Mouse (Mus musculus) CH12.LX (cell line): ENCODE measurements around the gene Tmem243. TPM values are rescaled to one million over a fixed set of nuclear protein-coding genes. Genes with fewer than 3 reads are reported as not detected.

Experiments used
- DNase-seq: peaks from one replicate; pipeline ENCODE4 v3.0.0-alpha.2; 2013; ENCODE audit errors: extremely low read depth
- H3K27ac ChIP-seq: 2 replicates; pipeline ENCODE4 v1.5.1; 2012; ENCODE audit warnings: low read depth, mild to moderate bottlenecking, control low read depth, moderate library complexity; ENCODE audit not compliant: insufficient read depth
- H3K27me3 ChIP-seq: replicated peaks from 2 replicates; pipeline ENCODE3; 2012; ENCODE audit warnings: inconsistent platforms
- H3K36me3 ChIP-seq, 2 experiments: replicated peaks in 1 of 2; 2 replicates each; pipeline versions ENCODE3 to v1.6.1; 2012; ENCODE audit warnings: inconsistent platforms in 1 of 2, low read length in 1 of 2, mild to moderate bottlenecking in 1 of 2, mixed read lengths in 1 of 2, moderate library complexity in 1 of 2; ENCODE audit not compliant: control insufficient read depth in 1 of 2, insufficient read depth in 1 of 2
- H3K4me1 ChIP-seq, 2 experiments: 2 replicates each; pipeline ENCODE4 v1.6.1; 2012; ENCODE audit warnings: inconsistent platforms in 1 of 2, moderate library complexity in 1 of 2; ENCODE audit not compliant: insufficient read depth in 2 of 2, control insufficient read depth in 1 of 2
- H3K4me2 ChIP-seq: 2 replicates; pipeline ENCODE4 v1.6.1; 2012; ENCODE audit warnings: low read depth, mild to moderate bottlenecking, control low read depth; ENCODE audit not compliant: poor library complexity, insufficient read depth, severe bottlenecking
- H3K4me3 ChIP-seq, 3 experiments: fragments of 150-350 bp in 1 of 3; sonication (generic) in 1 of 3; replicated peaks in 1 of 3; 2 replicates each; pipeline versions ENCODE3 to v1.5.1; 2011 to 2012; ENCODE audit warnings: low read depth in 2 of 3, low read length in 2 of 3, mild to moderate bottlenecking in 2 of 3, moderate library complexity in 2 of 3, control low read depth in 1 of 3, improper control_type of control experiment in 1 of 3, inconsistent platforms in 1 of 3, mixed read lengths in 1 of 3; ENCODE audit not compliant: poor library complexity in 1 of 3
- H3K79me2 ChIP-seq: replicated peaks from 2 replicates; pipeline ENCODE4 v1.6.1; 2012; ENCODE audit warnings: mild to moderate bottlenecking, moderate library complexity; ENCODE audit not compliant: control insufficient read depth, poor library complexity, insufficient read depth, severe bottlenecking; ENCODE audit errors: extremely low read depth
- H3K9ac ChIP-seq: 2 replicates; pipeline ENCODE4 v1.6.1; 2012; ENCODE audit warnings: low read depth, mild to moderate bottlenecking, control low read depth, moderate library complexity; ENCODE audit not compliant: insufficient read depth
- H3K9me3 ChIP-seq: replicated peaks from 2 replicates; pipeline ENCODE3; 2012; ENCODE audit warnings: low read length, inconsistent platforms, mixed read lengths
- CHD2 ChIP-seq: IDR thresholded peaks from 2 replicates; pipeline ENCODE4 v1.6.1; 2011; ENCODE audit warnings: low read length, improper control_type of control experiment
- E2F4 ChIP-seq: IDR thresholded peaks from 2 replicates; pipeline ENCODE4 v1.6.1; 2011; ENCODE audit warnings: low read depth, low read length, improper control_type of control experiment; ENCODE audit not compliant: insufficient replicate concordance
- ELF1 ChIP-seq: IDR thresholded peaks from 2 replicates; pipeline ENCODE4 v1.6.1; 2014; ENCODE audit warnings: low read depth, mild to moderate bottlenecking, inconsistent platforms, low read length, improper control_type of control experiment
- EP300 ChIP-seq: IDR thresholded peaks from 2 replicates; pipeline ENCODE4 v1.6.1; 2011; ENCODE audit warnings: low read length, improper control_type of control experiment
- ETS1 ChIP-seq: conservative IDR thresholded peaks from 2 replicates; pipeline ENCODE4 v1.6.1; 2012; ENCODE audit warnings: low read depth, mild to moderate bottlenecking, inconsistent platforms, low read length, improper control_type of control experiment, moderate library complexity
- HCFC1 ChIP-seq: IDR thresholded peaks from 2 replicates; pipeline ENCODE4 v1.6.1; 2012; ENCODE audit warnings: low read depth, mild to moderate bottlenecking, inconsistent platforms, low read length, improper control_type of control experiment
- MAFK ChIP-seq: IDR thresholded peaks from 2 replicates; pipeline ENCODE4 v1.6.1; 2011; ENCODE audit warnings: low read length, improper control_type of control experiment; ENCODE audit not compliant: insufficient replicate concordance
- MAX ChIP-seq: IDR thresholded peaks from 2 replicates; pipeline ENCODE4 v1.6.1; 2011; ENCODE audit warnings: low read length, improper control_type of control experiment
- MYC ChIP-seq: IDR thresholded peaks from 2 replicates; pipeline ENCODE4 v1.6.1; 2011; ENCODE audit warnings: low read depth, mild to moderate bottlenecking, improper control_type of control experiment, low read length
- PAX5 ChIP-seq: IDR thresholded peaks from 2 replicates; pipeline ENCODE4 v1.6.1; 2012; ENCODE audit warnings: low read length, inconsistent platforms, mixed read lengths
- POLR2AphosphoS2 ChIP-seq: IDR thresholded peaks from 2 replicates; pipeline ENCODE4 v1.6.1; 2011; ENCODE audit warnings: low read depth, low read length, improper control_type of control experiment
- RAD21 ChIP-seq: IDR thresholded peaks from 2 replicates; pipeline ENCODE4 v1.6.1; 2011; ENCODE audit warnings: low read depth, mild to moderate bottlenecking, low read length, improper control_type of control experiment, moderate library complexity
- SIN3A ChIP-seq: IDR thresholded peaks from 2 replicates; pipeline ENCODE4 v1.6.1; 2012; ENCODE audit warnings: low read length, improper control_type of control experiment, inconsistent platforms
- TBP ChIP-seq: conservative IDR thresholded peaks from 2 replicates; pipeline ENCODE4 v1.6.1; 2011; ENCODE audit warnings: low read depth, low read length, improper control_type of control experiment
- USF1 ChIP-seq: IDR thresholded peaks from 2 replicates; pipeline ENCODE4 v1.6.1; 2014; ENCODE audit warnings: low read depth, mild to moderate bottlenecking, inconsistent platforms, low read length, improper control_type of control experiment
- ZC3H11A ChIP-seq: IDR thresholded peaks from 2 replicates; pipeline ENCODE4 v1.6.1; 2012; ENCODE audit warnings: low read depth, mild to moderate bottlenecking, inconsistent platforms, low read length, improper control_type of control experiment
- ZKSCAN1 ChIP-seq: IDR thresholded peaks from 2 replicates; pipeline ENCODE4 v1.6.1; 2012; ENCODE audit warnings: low read depth, inconsistent platforms, low read length, improper control_type of control experiment, borderline replicate concordance
- ZMIZ1 ChIP-seq: IDR thresholded peaks from 2 replicates; pipeline ENCODE4 v1.6.1; 2012; ENCODE audit warnings: low read depth, mild to moderate bottlenecking, inconsistent platforms, low read length, improper control_type of control experiment
- ZNF384 ChIP-seq: IDR thresholded peaks from 2 replicates; pipeline ENCODE4 v1.6.1; 2012; ENCODE audit warnings: low read depth, low read length, improper control_type of control experiment, inconsistent platforms
- dilution Hi-C: fragments of 300-500 bp; cut with MboI; formaldehyde crosslinking; loops from 2 replicates; pipeline ENCODE4 v1.14.3; 2020; ENCODE audit warnings: low sequenced_read_pairs; ENCODE audit not compliant: extremely low pct_unique_long_range_greater_than_20kb, extremely low pct_ligation_motif_present
- in situ Hi-C: fragments of 300-500 bp; cut with MboI; formaldehyde crosslinking; loops from 3 replicates; pipeline ENCODE4 v1.14.3; 2019; ENCODE audit warnings: low sequenced_read_pairs, low pct_ligation_motif_present, low pct_unique_long_range_greater_than_20kb, mixed read lengths
- polyA plus RNA-seq: library from polyadenylated mRNA; unstranded; fragments of >175 nt; gene quantifications from 2 replicates; pipeline ENCODE4 v1.2.1, GENCODE M21; 2012; ENCODE audit warnings: low read depth; ENCODE audit not compliant: insufficient read length
- total RNA-seq, 2 experiments: library from RNA; depleted of rRNA; stranded (reverse); fragments of 300-350 nt in 1 of 2; fragments of >200 nt in 1 of 2; gene quantifications; 2 replicates each; pipeline ENCODE4 v1.2.3; 2012 to 2014

Tmem243 gene
- total and polyA plus RNA-seq, 3 experiments = 74.7 to 107 (median 87.0) TPM

GRCm38 (mm10) chr5:9100849-9101801, 657 bp downstream of the Tmem243 start (continued):
- TF ChIP-seq RAD21 (no peak), EP300 (no peak; the same call in 1 of the 2 replicates), ZKSCAN1 (no peak)

DNA sequence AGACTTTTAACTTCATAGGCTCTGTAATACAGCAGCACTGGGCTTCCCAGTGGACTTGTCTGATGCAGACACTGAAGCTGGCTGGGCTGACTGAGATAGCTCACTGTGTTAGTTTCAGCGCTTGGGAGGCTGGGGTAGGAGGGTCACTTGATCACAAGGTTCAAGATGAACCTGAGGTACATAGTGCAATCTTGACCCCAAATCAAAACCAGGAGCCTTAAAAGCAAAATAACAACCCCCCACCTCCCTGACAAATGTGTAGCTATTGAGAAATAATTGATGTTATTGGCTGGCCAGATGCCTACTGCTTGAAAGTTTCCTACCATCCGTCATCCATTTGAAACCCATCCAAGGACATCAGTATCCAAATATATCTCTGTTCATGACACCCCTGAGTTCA, 2.2 kb downstream of the Tmem243 start:
- Histone ChIP-seq H3K36me3 (peaks cover 10 to 28% of the 10 kb centered on the region in 2 experiments), H3K27me3 (no peaks in the 10 kb centered on the region), H3K4me1 (peaks cover 3 to 48% of the 10 kb centered on the region in 2 experiments), H3K4me2 (peak overlapping the region; percentile 40)
- dilution Hi-C loops = no loop called here
- no peak for TF ChIP-seq USF1
- no peak for TF ChIP-seq ZNF384
- no peak for TF ChIP-seq ETS1
- TF ChIP-seq, all 38 proteins: peak for 0
- H3K4me3 ChIP-seq = peak overlapping the region; percentile 79 to 99 (median 91)
- peak overlapping the region; percentile 51; the same call in 1 of the 2 replicates for H3K27ac ChIP-seq
- in situ Hi-C loops = no loop called here
- H3K9ac ChIP-seq = peak overlapping the region; percentile 97; the same call in 1 of the 2 replicates
- peaks cover 66% of the 10 kb centered on the region for H3K79me2 ChIP-seq
- peaks cover 11% of the 10 kb centered on the region for H3K9me3 ChIP-seq
- DNase-seq = no peak

- TF ChIP-seq HCFC1 (no peak), EP300 (no peak), ZMIZ1 (no peak), E2F4 (no peak), TBP (no peak), MYC (no peak), RAD21 (no peak), CHD2 (no peak), ELF1 (no peak), POLR2AphosphoS2 (no peak), ZC3H11A (no peak), MAFK (no peak), PAX5 (no peak), ZNF384 (no peak), ZKSCAN1 (no peak), MAX (no peak), SIN3A (no peak)
- Histone ChIP-seq H3K27ac (no peak overlapping the region), H3K4me3 (peak overlapping the region in 1 of 3 experiments; percentile 4), H3K79me2 (peaks cover 77% of the 10 kb centered on the region), H3K36me3 (peaks cover 10 to 31% of the 10 kb centered on the region in 2 experiments), H3K9ac (peak overlapping the region; percentile 22; the same call in 1 of the 2 replicates), H3K4me1 (peaks cover 12 to 60% of the 10 kb centered on the region in 2 experiments), H3K27me3 (no peaks in the 10 kb centered on the region), H3K9me3 (no peaks in the 10 kb centered on the region), H3K4me2 (peak overlapping the region; percentile 84)
- dilution Hi-C loops = no loop called here
- no peak for DNase-seq
- in situ Hi-C loops = no loop called here
These were observed 3.5 kb downstream of the Tmem243 start for GRCm38 (mm10) chr5:9103958-9104357.
